Mouse (Mus musculus) lung, embryonic 14.5 days (tissue): ENCODE results near the gene Erg28. TPM values are rescaled to one million over a fixed set of nuclear protein-coding genes. Genes with fewer than 3 reads are reported as not detected.

Experiments used
- ATAC-seq: fragments of 200-750 bp; cut with Nextera tagmentation; 2 replicates; pipeline ENCODE4 v1.8.0; 2017; ENCODE audit warnings: mild to moderate bottlenecking, moderate TSS enrichment, moderate library complexity; ENCODE audit not compliant: insufficient read depth
- DNase-seq: peaks from one replicate; pipeline ENCODE4 v3.0.0-alpha.2; 2015
- H3K27ac ChIP-seq: fragments of 300-500 bp; sonication (generic); 2 replicates; pipeline ENCODE4 v1.5.1; 2014; ENCODE audit warnings: low read depth, mild to moderate bottlenecking, moderate library complexity
- H3K27me3 ChIP-seq: fragments of 300-500 bp; sonication (generic); 2 replicates; pipeline ENCODE4 v1.6.1; 2014; ENCODE audit warnings: low read length, control low read depth; ENCODE audit not compliant: insufficient read depth
- H3K36me3 ChIP-seq: fragments of 300-500 bp; sonication (generic); 2 replicates; pipeline ENCODE4 v1.6.1; 2014; ENCODE audit warnings: control low read depth; ENCODE audit not compliant: insufficient read depth
- H3K4me1 ChIP-seq: fragments of 300-500 bp; sonication (generic); 2 replicates; pipeline ENCODE4 v1.6.1; 2014; ENCODE audit warnings: antibody characterized with exemption, control low read depth; ENCODE audit not compliant: insufficient read depth
- H3K4me2 ChIP-seq: fragments of 300-500 bp; sonication (generic); 2 replicates; pipeline ENCODE4 v1.6.1; 2014; ENCODE audit warnings: mild to moderate bottlenecking
- H3K4me3 ChIP-seq: fragments of 300-500 bp; sonication (generic); 2 replicates; pipeline ENCODE4 v1.5.1; 2014; ENCODE audit warnings: low read depth, low read length
- H3K9ac ChIP-seq: fragments of 300-500 bp; sonication (generic); 2 replicates; pipeline ENCODE4 v1.6.1; 2014
- H3K9me3 ChIP-seq: fragments of 300-500 bp; sonication (generic); 2 replicates; pipeline ENCODE4 v1.6.1; 2016; ENCODE audit warnings: low read depth, low read length, control low read depth
- CTCF ChIP-seq: IDR thresholded peaks from 2 replicates; pipeline ENCODE4 v1.5.1; 2016; ENCODE audit warnings: antibody characterized with exemption, low read depth
- WGBS: fragments of 180-500 bp; shearing (Covaris S2); extraction: QIAGEN DNeasy Blood & Tissue Kit; methylation state at CpG from one replicate; pipeline ENCODE4 v1.1.7; 2014; 5-methylcytosine and 5-hydroxymethylcytosine counted together
- polyA plus RNA-seq: library from polyadenylated mRNA; unstranded; fragments of >200 nt; fragmentation: Nextera tagmentation; extraction: Ambion mirVana; gene quantifications from 2 replicates; pipeline ENCODE4 v1.2.1, GENCODE M21; 2014

Gene Erg28
- polyA plus RNA-seq, 1 experiment from 2014 or later: 113 TPM

- Histone ChIP-seq H3K9me3 (no peaks in the 10 kb centered on the region), H3K9ac (no peak overlapping the region), H3K4me1 (no peaks in the 10 kb centered on the region), H3K4me2 (no peak overlapping the region), H3K27ac (no peak overlapping the region), H3K36me3 (peaks cover 15% of the 10 kb centered on the region), H3K27me3 (no peaks in the 10 kb centered on the region), H3K4me3 (no peak overlapping the region)
- no peak for TF ChIP-seq CTCF
- 80% methylated on average over 12 of the region's 12 CpGs for WGBS
- DNase-seq: no peak
- no peak for ATAC-seq
These were observed 15.1 kb upstream of the Erg28 start for GRCm38 (mm10) chr12:85839371-85840000.

- H3K27me3 ChIP-seq: no peaks in the 10 kb centered on the region
- no peak overlapping the region for H3K4me3 ChIP-seq
- ATAC-seq: no peak
- H3K9me3 ChIP-seq: no peaks in the 10 kb centered on the region
- no peak overlapping the region for H3K27ac ChIP-seq
- no peak overlapping the region for H3K4me2 ChIP-seq
- no peaks in the 10 kb centered on the region for H3K4me1 ChIP-seq
- WGBS: 88% methylated on average over 2 of the region's 2 CpGs
- peaks cover 19% of the 10 kb centered on the region; the same call in 1 of the 2 replicates for H3K36me3 ChIP-seq
- no peak overlapping the region for H3K9ac ChIP-seq
- TF ChIP-seq CTCF: 0 out of 2 replicates have a peak, but pooled peaks have one; percentile 15
- no peak for DNase-seq
These were observed 13.4 kb upstream of the Erg28 start for GRCm38 (mm10) chr12:85837765-85838164.

GRCm38 (mm10) chr12:85834543-85834942 lies 10.2 kb upstream of the Erg28 start:
- 87% methylated on average over 2 of the region's 2 CpGs for WGBS
- Histone ChIP-seq H3K36me3 (peaks cover 27% of the 10 kb centered on the region; the same call in 1 of the 2 replicates), H3K4me1 (no peaks in the 10 kb centered on the region), H3K4me2 (no peak overlapping the region), H3K9ac (no peak overlapping the region), H3K27me3 (no peaks in the 10 kb centered on the region), H3K4me3 (no peak overlapping the region), H3K27ac (no peak overlapping the region), H3K9me3 (no peaks in the 10 kb centered on the region)
- no peak for TF ChIP-seq CTCF
- no peak for ATAC-seq
- no peak for DNase-seq

GRCm38 (mm10) chr12:85830691-85831090 lies 6.3 kb upstream of the Erg28 start:
- no peak for TF ChIP-seq CTCF
- H3K4me2 ChIP-seq: no peak overlapping the region
- no peaks in the 10 kb centered on the region for H3K9me3 ChIP-seq
- no peak overlapping the region for H3K4me3 ChIP-seq
- DNase-seq (no peak), ATAC-seq (no peak)
- WGBS: 70% methylated on average over 3 of the region's 3 CpGs
- peaks cover 37% of the 10 kb centered on the region; the same call in 1 of the 2 replicates for H3K36me3 ChIP-seq
- no peaks in the 10 kb centered on the region for H3K27me3 ChIP-seq
- H3K4me1 ChIP-seq: no peaks in the 10 kb centered on the region
- no peak overlapping the region for H3K27ac ChIP-seq
- H3K9ac ChIP-seq: no peak overlapping the region

- Histone ChIP-seq H3K4me3 (no peak overlapping the region), H3K27me3 (no peaks in the 10 kb centered on the region), H3K27ac (no peak overlapping the region), H3K4me1 (no peaks in the 10 kb centered on the region), H3K4me2 (no peak overlapping the region), H3K9me3 (no peaks in the 10 kb centered on the region), H3K36me3 (peaks cover 37% of the 10 kb centered on the region; the same call in 1 of the 2 replicates), H3K9ac (no peak overlapping the region)
- ATAC-seq (no peak), DNase-seq (no peak)
- WGBS: 86% methylated on average over 3 of the region's 3 CpGs
- no peak for TF ChIP-seq CTCF
These were observed 5.5 kb upstream of the Erg28 start for GRCm38 (mm10) chr12:85829866-85830265.

GRCm38 (mm10) chr12:85828856-85829255 lies 4.5 kb upstream of the Erg28 start:
- H3K36me3 ChIP-seq: peaks cover 33% of the 10 kb centered on the region; the same call in 1 of the 2 replicates

GRCm38 (mm10) chr12:85825822-85826221 lies 1.5 kb upstream of the Erg28 start:
- H3K9ac ChIP-seq: no peak overlapping the region; the same call in 1 of the 2 replicates
- no peak overlapping the region for H3K27ac ChIP-seq
- H3K9me3 ChIP-seq: no peaks in the 10 kb centered on the region
- ATAC-seq (no peak), DNase-seq (no peak)
- peaks cover 28% of the 10 kb centered on the region; the same call in 1 of the 2 replicates for H3K36me3 ChIP-seq
- no peak for TF ChIP-seq CTCF
- 0 out of 2 replicates have a peak, but pooled peaks cover 3% of the 10 kb centered on the region for H3K4me1 ChIP-seq
- peak overlapping the region; percentile 78 for H3K4me3 ChIP-seq
- 66% methylated on average over 2 of the region's 2 CpGs for WGBS
- no peaks in the 10 kb centered on the region for H3K27me3 ChIP-seq
- peak overlapping the region; percentile 71 for H3K4me2 ChIP-seq

More at GRCm38 (mm10) chr12:85828856-85829255, 4.5 kb upstream of the Erg28 start:
- no peak for TF ChIP-seq CTCF
- no peak overlapping the region for H3K4me3 ChIP-seq
- H3K27me3 ChIP-seq: no peaks in the 10 kb centered on the region
- no peak for DNase-seq
- no peak overlapping the region for H3K4me2 ChIP-seq
- H3K27ac ChIP-seq: no peak overlapping the region
- no peaks in the 10 kb centered on the region for H3K4me1 ChIP-seq
- H3K9ac ChIP-seq: no peak overlapping the region
- no peaks in the 10 kb centered on the region for H3K9me3 ChIP-seq
- WGBS: 89% methylated on average over 3 of the region's 3 CpGs
- no peak for ATAC-seq
